Mouse (Mus musculus) forebrain, embryonic 13.5 days (tissue): ENCODE results near the gene Glo1. TPM values are rescaled to one million over a fixed set of nuclear protein-coding genes. Genes with fewer than 3 reads are reported as not detected.
"Not testable (repeated sequence)": the region's sequence is repeated elsewhere in the genome, so short reads cannot be mapped to it uniquely, and the experiment has no call there.

ENCODE experiments used
- ATAC-seq: fragments of 200-750 bp; cut with Nextera tagmentation; 2 replicates; pipeline ENCODE4 v1.8.0; 2017
- H3K27ac ChIP-seq: fragments of 300-500 bp; sonication (generic); 2 replicates; pipeline ENCODE4 v1.5.1; 2015; ENCODE audit warnings: inconsistent platforms, mild to moderate bottlenecking, moderate library complexity
- H3K27me3 ChIP-seq: fragments of 300-500 bp; sonication (generic); 2 replicates; pipeline ENCODE4 v1.6.1; 2015; ENCODE audit warnings: mild to moderate bottlenecking, inconsistent platforms
- H3K36me3 ChIP-seq: fragments of 300-500 bp; sonication (generic); 2 replicates; pipeline ENCODE4 v1.6.1; 2015; ENCODE audit warnings: mild to moderate bottlenecking, inconsistent platforms; ENCODE audit not compliant: poor library complexity, severe bottlenecking
- H3K4me1 ChIP-seq: fragments of 300-500 bp; sonication (generic); 2 replicates; pipeline ENCODE4 v1.6.1; 2015; ENCODE audit warnings: inconsistent platforms
- H3K4me2 ChIP-seq: fragments of 300-500 bp; sonication (generic); 2 replicates; pipeline ENCODE4 v1.6.1; 2015; ENCODE audit warnings: inconsistent platforms, mild to moderate bottlenecking, moderate library complexity
- H3K4me3 ChIP-seq: fragments of 300-500 bp; sonication (generic); 2 replicates; pipeline ENCODE4 v1.5.1; 2015; ENCODE audit warnings: mild to moderate bottlenecking, inconsistent platforms
- H3K9ac ChIP-seq: fragments of 300-500 bp; sonication (generic); 2 replicates; pipeline ENCODE4 v1.6.1; 2015; ENCODE audit warnings: mild to moderate bottlenecking, inconsistent platforms
- H3K9me3 ChIP-seq: fragments of 300-500 bp; sonication (generic); replicated peaks from 2 replicates; pipeline ENCODE4 v1.6.1; 2016; ENCODE audit warnings: inconsistent platforms
- WGBS: fragments of 180-500 bp; shearing (Covaris S2); methylation state at CpG from one replicate; pipeline ENCODE4 v1.1.7; 2015; 5-methylcytosine and 5-hydroxymethylcytosine counted together
- polyA plus RNA-seq: library from polyadenylated mRNA; unstranded; fragments of >200 nt; fragmentation: Nextera tagmentation; extraction: Ambion mirVana; gene quantifications from 2 replicates; pipeline ENCODE4 v1.2.1, GENCODE M21; 2015

Glo1 gene
- polyA plus RNA-seq, 1 experiment from 2014 or later, result 191 TPM

GRCm38 (mm10) chr17:30638996-30639395 lies 12.3 kb upstream of the Glo1 start:
- Histone ChIP-seq H3K27ac (no peak overlapping the region), H3K4me3 (no peak overlapping the region), H3K9me3 (no peaks in the 10 kb centered on the region), H3K27me3 (no peaks in the 10 kb centered on the region), H3K4me1 (peaks cover 5% of the 10 kb centered on the region; the same call in 1 of the 2 replicates), H3K36me3 (no peaks in the 10 kb centered on the region), H3K9ac (no peak overlapping the region), H3K4me2 (no peak overlapping the region)
- 68% methylated on average over 2 of the region's 2 CpGs for WGBS
- ATAC-seq, result no peak

DNA sequence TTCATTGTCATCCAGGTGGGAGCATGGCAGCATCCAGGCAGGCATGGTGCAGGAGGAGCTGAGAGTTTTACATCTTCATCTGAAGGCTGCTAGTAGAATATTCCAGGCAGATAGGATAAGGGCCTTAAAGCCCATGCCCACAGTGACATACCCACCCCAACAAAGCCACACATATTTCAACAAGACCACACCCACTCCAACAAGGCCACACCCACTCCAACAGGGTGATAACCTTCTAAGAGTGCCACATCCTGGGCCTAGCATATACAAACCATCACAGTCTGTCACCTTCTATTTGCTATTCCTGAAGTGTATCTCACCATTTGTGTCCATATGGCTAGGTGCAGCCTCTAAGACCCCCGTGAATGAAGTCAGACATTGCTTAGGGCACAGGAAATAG lies 11.0 kb upstream of the Glo1 start:
- H3K36me3 ChIP-seq, result no peaks in the 10 kb centered on the region
- WGBS, result 55% methylated on average over 1 of the region's 1 CpGs
- no peak overlapping the region for H3K9ac ChIP-seq
- H3K27me3 ChIP-seq, result no peaks in the 10 kb centered on the region
- H3K27ac ChIP-seq, result no peak overlapping the region
- no peak overlapping the region for H3K4me3 ChIP-seq
- H3K4me1 ChIP-seq, result peaks cover 5% of the 10 kb centered on the region; the same call in 1 of the 2 replicates
- no peak overlapping the region for H3K4me2 ChIP-seq
- ATAC-seq, result no peak
- no peaks in the 10 kb centered on the region for H3K9me3 ChIP-seq

GRCm38 (mm10) chr17:30635367-30635766 lies 8.7 kb upstream of the Glo1 start:
- Histone ChIP-seq H3K9ac (no peak overlapping the region), H3K36me3 (no peaks in the 10 kb centered on the region), H3K27me3 (no peaks in the 10 kb centered on the region), H3K4me1 (peaks cover 5% of the 10 kb centered on the region; the same call in 1 of the 2 replicates), H3K27ac (no peak overlapping the region), H3K4me3 (no peak overlapping the region), H3K4me2 (peak overlapping the region; percentile 32; the same call in 1 of the 2 replicates), H3K9me3 (no peaks in the 10 kb centered on the region)
- 19% methylated on average over 17 of the region's 17 CpGs for WGBS
- ATAC-seq, result no peak

DNA sequence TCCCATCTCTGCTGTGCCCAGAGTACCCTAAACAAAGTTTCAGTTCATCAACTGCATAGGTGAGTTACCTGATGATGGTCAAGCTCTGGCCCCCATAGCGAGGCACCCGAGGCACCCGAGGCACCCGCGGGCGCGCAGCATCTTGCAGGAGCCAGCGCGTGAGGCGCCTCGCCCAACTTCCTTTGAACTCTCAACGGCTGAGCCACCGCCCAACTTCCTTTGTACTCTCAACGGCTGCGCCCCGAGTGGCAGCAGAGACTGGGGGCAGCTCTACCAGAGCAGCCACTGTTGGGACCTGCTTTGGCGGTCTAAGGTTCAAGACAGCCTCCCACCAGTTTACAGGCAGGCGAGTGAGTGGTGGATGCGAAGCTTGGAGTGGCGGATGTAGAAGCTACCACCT lies 2.5 kb downstream of the Glo1 start, which contains the start of gene Dnah8:
Gene Dnah8, plus strand, starts transcription at position 223 of the 400 bp plus-strand sequence.
- not testable (repeated sequence) for H3K27me3 ChIP-seq, H3K4me3 ChIP-seq, H3K9ac ChIP-seq, H3K27ac ChIP-seq, H3K4me2 ChIP-seq, H3K4me1 ChIP-seq, H3K36me3 ChIP-seq, ATAC-seq, H3K9me3 ChIP-seq
- WGBS, result no CpG with 5 or more reads among the region's 20 CpGs

- H3K4me1 ChIP-seq, result no peaks in the 10 kb centered on the region
- no peak overlapping the region for H3K9ac ChIP-seq
- WGBS, result 90% methylated on average over 3 of the region's 3 CpGs
- no peaks in the 10 kb centered on the region for H3K36me3 ChIP-seq
- H3K27me3 ChIP-seq, result no peaks in the 10 kb centered on the region
- no peaks in the 10 kb centered on the region for H3K9me3 ChIP-seq
- no peak overlapping the region for H3K27ac ChIP-seq
- no peak for ATAC-seq
- no peak overlapping the region for H3K4me3 ChIP-seq
- H3K4me2 ChIP-seq, result no peak overlapping the region
These were observed 3.5 kb downstream of the Glo1 start for GRCm38 (mm10) chr17:30623200-30623599.

GRCm38 (mm10) chr17:30621450-30621849 lies 5.2 kb downstream of the Glo1 start:
- 68% methylated on average over 4 of the region's 4 CpGs for WGBS
- H3K4me3 ChIP-seq, result no peak overlapping the region
- no peak for ATAC-seq

GRCm38 (mm10) chr17:30620548-30620947 lies 6.1 kb downstream of the Glo1 start:
- WGBS, result 74% methylated on average over 2 of the region's 2 CpGs
- Histone ChIP-seq H3K4me2 (no peak overlapping the region), H3K4me3 (no peak overlapping the region), H3K36me3 (no peaks in the 10 kb centered on the region), H3K27me3 (no peaks in the 10 kb centered on the region), H3K9me3 (no peaks in the 10 kb centered on the region), H3K27ac (no peak overlapping the region), H3K4me1 (no peaks in the 10 kb centered on the region), H3K9ac (no peak overlapping the region)
- no peak for ATAC-seq

More at GRCm38 (mm10) chr17:30621450-30621849, 5.2 kb downstream of the Glo1 start:
- H3K27me3 ChIP-seq, result no peaks in the 10 kb centered on the region
- H3K36me3 ChIP-seq, result no peaks in the 10 kb centered on the region
- no peak overlapping the region for H3K9ac ChIP-seq
- no peak overlapping the region for H3K27ac ChIP-seq
- no peaks in the 10 kb centered on the region for H3K4me1 ChIP-seq
- H3K4me2 ChIP-seq, result no peak overlapping the region
- no peaks in the 10 kb centered on the region for H3K9me3 ChIP-seq

DNA sequence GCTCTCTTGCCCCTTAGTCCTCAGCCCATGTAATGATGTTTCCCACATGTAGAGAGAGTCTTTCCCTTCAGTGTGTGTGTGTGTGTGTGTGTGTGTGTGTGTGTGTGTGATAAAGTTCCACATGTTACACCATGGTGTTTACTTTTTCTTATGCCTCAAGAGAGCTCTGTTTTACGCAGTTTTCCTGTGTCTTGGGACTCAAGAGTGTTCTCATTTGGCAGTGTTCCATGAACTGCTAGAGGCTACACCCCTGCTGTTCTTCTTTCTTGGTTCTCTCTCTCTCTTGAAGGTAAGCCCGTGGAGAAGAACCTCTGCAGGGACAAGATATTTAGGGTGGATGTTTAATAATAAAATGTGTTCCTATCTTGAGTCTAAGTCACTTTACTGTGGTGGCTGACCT lies 7.5 kb downstream of the Glo1 start:
- no peaks in the 10 kb centered on the region for H3K36me3 ChIP-seq
- no peak for ATAC-seq
- H3K9ac ChIP-seq, result no peak overlapping the region
- H3K4me2 ChIP-seq, result no peak overlapping the region
- H3K9me3 ChIP-seq, result no peaks in the 10 kb centered on the region
- no peaks in the 10 kb centered on the region for H3K27me3 ChIP-seq
- H3K27ac ChIP-seq, result no peak overlapping the region
- no peaks in the 10 kb centered on the region for H3K4me1 ChIP-seq
- 50% methylated on average over 2 of the region's 2 CpGs for WGBS
- H3K4me3 ChIP-seq, result no peak overlapping the region

GRCm38 (mm10) chr17:30618136-30618891 lies 8.4 kb downstream of the Glo1 start:
- H3K36me3 ChIP-seq, result no peaks in the 10 kb centered on the region
- H3K9ac ChIP-seq, result no peak overlapping the region
- H3K4me2 ChIP-seq, result no peak overlapping the region
- no peak for ATAC-seq
- no peaks in the 10 kb centered on the region for H3K9me3 ChIP-seq
- H3K27me3 ChIP-seq, result no peaks in the 10 kb centered on the region
- no peak overlapping the region for H3K4me3 ChIP-seq
- WGBS, result 85% methylated on average over 3 of the region's 3 CpGs
- no peak overlapping the region for H3K27ac ChIP-seq
- H3K4me1 ChIP-seq, result no peaks in the 10 kb centered on the region

DNA sequence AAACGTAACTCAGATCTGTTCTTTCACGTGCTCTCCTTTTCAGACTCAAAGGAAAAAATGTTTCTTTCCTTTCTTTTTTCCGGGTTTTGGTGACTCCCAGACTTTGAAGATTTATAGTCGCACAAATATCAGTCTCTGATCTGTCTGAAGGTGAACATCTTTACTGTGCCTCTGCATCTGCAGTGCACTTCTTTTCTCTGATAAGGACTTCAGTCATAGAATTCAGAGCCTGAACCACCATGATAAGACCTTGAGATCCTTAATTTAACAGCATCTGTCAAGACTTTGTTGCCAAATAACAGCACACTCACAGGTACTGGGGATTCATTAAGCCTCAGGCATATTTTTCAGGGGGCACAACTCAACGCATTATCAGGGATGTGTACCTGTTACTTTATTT lies 10.5 kb downstream of the Glo1 start:
- H3K4me2 ChIP-seq, result no peak overlapping the region
- H3K27ac ChIP-seq, result no peak overlapping the region
- H3K9ac ChIP-seq, result no peak overlapping the region
- H3K9me3 ChIP-seq, result no peaks in the 10 kb centered on the region
- no peak for ATAC-seq
- H3K36me3 ChIP-seq, result no peaks in the 10 kb centered on the region
- H3K4me1 ChIP-seq, result peaks cover 9% of the 10 kb centered on the region
- H3K4me3 ChIP-seq, result no peak overlapping the region
- WGBS, result 89% methylated on average over 5 of the region's 5 CpGs
- H3K27me3 ChIP-seq, result no peaks in the 10 kb centered on the region

DNA sequence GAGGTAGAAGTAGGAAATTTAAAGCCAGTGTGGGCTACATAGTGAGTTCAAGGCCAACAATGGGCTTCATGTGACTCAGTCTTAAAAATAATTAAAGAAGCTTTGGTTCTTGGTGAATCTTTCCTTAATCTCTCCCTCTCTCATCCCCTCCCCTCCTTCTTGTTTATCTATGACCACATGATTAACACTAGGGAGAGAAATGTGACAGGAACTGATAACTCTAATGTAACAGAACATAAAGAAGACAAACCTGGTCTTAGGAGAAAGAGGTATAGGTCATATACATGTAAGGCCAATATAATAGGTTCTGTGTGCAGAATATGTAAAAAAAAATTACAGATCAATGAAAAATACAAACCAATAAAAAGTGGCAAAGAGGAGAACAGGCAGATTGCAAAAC lies 13.3 kb downstream of the Glo1 start:
- Histone ChIP-seq H3K4me1 (peaks cover 22% of the 10 kb centered on the region), H3K36me3 (no peaks in the 10 kb centered on the region), H3K9ac (no peak overlapping the region), H3K4me2 (no peak overlapping the region), H3K9me3 (no peaks in the 10 kb centered on the region), H3K27ac (no peak overlapping the region), H3K4me3 (no peak overlapping the region), H3K27me3 (no peaks in the 10 kb centered on the region)
- no peak for ATAC-seq

DNA sequence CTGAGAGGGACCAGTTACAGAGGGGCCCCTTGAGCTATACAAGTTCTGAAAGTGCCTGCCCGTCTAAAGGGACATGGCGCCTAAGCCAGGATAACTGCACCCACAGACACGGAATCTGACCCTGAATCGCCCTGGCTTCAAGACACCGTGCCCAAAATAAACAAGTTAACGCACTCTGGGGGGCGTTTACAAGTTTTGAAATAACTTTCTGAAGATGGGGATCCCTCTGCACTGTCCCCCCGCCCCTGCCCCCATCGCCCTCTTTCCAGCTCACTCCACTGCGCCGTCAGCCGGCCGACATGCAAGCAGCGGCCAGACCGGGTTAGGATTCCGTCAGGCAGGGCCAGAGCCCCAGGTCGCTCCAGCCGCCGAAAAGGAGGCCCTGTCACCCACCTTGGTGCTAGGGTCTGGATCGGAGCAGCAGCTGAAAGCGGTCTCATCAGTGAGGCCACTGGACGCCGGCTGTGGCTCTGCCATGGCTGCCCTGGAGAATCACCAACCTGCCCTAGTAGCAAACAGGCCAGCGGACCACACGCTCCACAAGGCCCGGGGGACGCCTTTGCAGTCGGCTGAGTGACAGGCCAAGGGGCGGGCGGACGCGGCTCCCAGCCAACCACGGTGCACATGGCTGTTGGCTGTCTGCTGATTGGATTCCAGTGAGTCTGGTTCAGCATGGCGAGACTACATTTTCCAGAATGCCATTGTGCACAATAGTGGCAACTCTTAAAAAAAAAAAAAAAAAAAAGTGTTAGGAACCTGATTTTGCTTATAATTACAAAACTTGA lies 14.4 kb downstream of the Glo1 start:
- under 1% methylated on average over 34 of the region's 34 CpGs for WGBS

More for the DNA sequence above, 14.4 kb downstream of the Glo1 start:
- peak overlapping the region; percentile 73 for H3K4me2 ChIP-seq
- peaks cover 32% of the 10 kb centered on the region for H3K4me1 ChIP-seq
- H3K4me3 ChIP-seq, result peak overlapping the region; percentile 72
- H3K36me3 ChIP-seq, result no peaks in the 10 kb centered on the region
- ATAC-seq, result peak; percentile 100
- peak overlapping the region; percentile 70 for H3K27ac ChIP-seq
- no peaks in the 10 kb centered on the region for H3K27me3 ChIP-seq
- no peaks in the 10 kb centered on the region for H3K9me3 ChIP-seq
- peak overlapping the region; percentile 83 for H3K9ac ChIP-seq
